Mouse (Mus musculus) retina, postnatal 7 days (tissue): ENCODE measurements at regions not wholly inside any gene's neighbourhood (a gene's known extent, or its start where the extent isn't known, plus 50 kb on each side); places are given as distances from the start of the nearest gene placed in this dataset.

Experiments used
- DNase-seq: peaks from one replicate; pipeline ENCODE4 v3.0.0-alpha.2; 2012; ENCODE audit warnings: low read depth, low spot score

GRCm38 (mm10) chr6:31263821-31264220 lies 134.7 kb upstream of the Mkln1 start:
- no peak for DNase-seq

- no peak for DNase-seq
These were observed 132.0 kb upstream of the Mkln1 start for GRCm38 (mm10) chr6:31266441-31267040.

- no peak for DNase-seq
These were observed 130.5 kb upstream of the Mkln1 start for GRCm38 (mm10) chr6:31268057-31268456.

- no peak for DNase-seq
These were observed 124.7 kb upstream of the Mkln1 start for GRCm38 (mm10) chr6:31273816-31274215.

- no peak for DNase-seq
These were observed 124.3 kb upstream of the Mkln1 start for GRCm38 (mm10) chr6:31274236-31274635.

- no peak for DNase-seq
These were observed 120.7 kb upstream of the Mkln1 start for GRCm38 (mm10) chr6:31277792-31278191.

- no peak for DNase-seq
These were observed 114.6 kb upstream of the Mkln1 start for GRCm38 (mm10) chr6:31283973-31284372.

GRCm38 (mm10) chr6:31284390-31284789 lies 114.1 kb upstream of the Mkln1 start:
- DNase-seq: no peak

- DNase-seq: no peak
These were observed 113.5 kb upstream of the Mkln1 start for GRCm38 (mm10) chr6:31285064-31285463.

GRCm38 (mm10) chr6:31285981-31286737 lies 112.4 kb upstream of the Mkln1 start:
- DNase-seq: no peak

GRCm38 (mm10) chr6:31287176-31287575 lies 111.4 kb upstream of the Mkln1 start:
- DNase-seq: no peak

GRCm38 (mm10) chr6:31287686-31288085 lies 110.8 kb upstream of the Mkln1 start:
- DNase-seq: no peak

- DNase-seq: no peak
These were observed 109.9 kb upstream of the Mkln1 start for GRCm38 (mm10) chr6:31288421-31289233.

- DNase-seq: no peak
These were observed 109.4 kb upstream of the Mkln1 start for GRCm38 (mm10) chr6:31289234-31289486.

- DNase-seq: peak; percentile 55
These were observed 106.5 kb upstream of the Mkln1 start for GRCm38 (mm10) chr6:31292081-31292480.

- no peak for DNase-seq
These were observed 105.5 kb upstream of the Mkln1 start for GRCm38 (mm10) chr6:31293008-31293407.

GRCm38 (mm10) chr6:31299395-31299794 lies 99.1 kb upstream of the Mkln1 start:
- DNase-seq: no peak

- no peak for DNase-seq
These were observed 92.8 kb upstream of the Mkln1 start for GRCm38 (mm10) chr6:31305736-31306135.

GRCm38 (mm10) chr6:31307047-31307633 lies 91.4 kb upstream of the Mkln1 start:
- DNase-seq: no peak

GRCm38 (mm10) chr6:31307899-31308298 lies 90.6 kb upstream of the Mkln1 start:
- no peak for DNase-seq

- DNase-seq: no peak
These were observed 87.9 kb upstream of the Mkln1 start for GRCm38 (mm10) chr6:31310660-31311059.

- no peak for DNase-seq
These were observed 84.6 kb upstream of the Mkln1 start for GRCm38 (mm10) chr6:31313869-31314470.
